ENCODE assay signal across 8 mouse cellular contexts in genomic region chr4:88033216-88033653, GRCm38 (mm10). TPM values are rescaled to one million over a fixed set of nuclear protein-coding genes. Genes with fewer than 3 reads are reported as not detected.
A peak's percentile ranks its signal among the peaks of the same experiment; 100 is the strongest.
DNase-seq lines count a peak whose midpoint lies in the region; ATAC-seq and TF ChIP-seq lines count a peak whose summit lies in the region.

Gene Mllt3 (minus strand): TSS chr4:88033364.

- ATAC-seq in forebrain, embryonic 12.5 days (ENCODE audit: low FRiP score): peak; percentile 92
- ATAC-seq in liver, postnatal 0 days: peak; percentile 97
- peak; percentile 91 for ATAC-seq in neural tube, embryonic 14.5 days (ENCODE audit: low read depth)

- peak within 1 kb of the TSS; percentile 78 for H3K4me2 ChIP-seq in forebrain, embryonic 12.5 days
- peak within 1 kb of the TSS; percentile 100 for H3K4me2 ChIP-seq in liver, postnatal 0 days (ENCODE audit: low read depth, low read length)
- H3K4me2 ChIP-seq in neural tube, embryonic 14.5 days (ENCODE audit: low read depth, low read length): peak within 1 kb of the TSS; percentile 57

- peak; percentile 94 for DNase-seq in c-Kit-positive CD71-positive TER-119-positive erythroid progenitor cells, embryonic 14.5 days (ENCODE audit: low spot score)
- DNase-seq in heart, postnatal 10 days: peak; percentile 97
- DNase-seq in large intestine, adult 2 months (ENCODE audit: low read depth, low spot score): peak; percentile 80
- DNase-seq in liver, postnatal 0 days: peak; percentile 96
- DNase-seq in testis, postnatal 10 days (ENCODE audit: low spot score): peak; percentile 97

- H3K36me3 ChIP-seq in E14TG2a.4 (ENCODE audit: insufficient read depth, low read length): no peaks in the 10 kb centered on the region
- peaks cover 6% of the 10 kb centered on the region; the same call in 1 of the 2 replicates for H3K36me3 ChIP-seq in forebrain, embryonic 12.5 days (replicated peaks)
- H3K36me3 ChIP-seq in liver, postnatal 0 days (replicated peaks; ENCODE audit: insufficient read depth, low read length): no peaks in the 10 kb centered on the region
- no peaks in the 10 kb centered on the region for H3K36me3 ChIP-seq in neural tube, embryonic 14.5 days (ENCODE audit: control insufficient read depth, insufficient read depth, low read length)

- peak within 1 kb of the TSS; percentile 84 for H3K4me3 ChIP-seq in E14TG2a.4 (replicated peaks; ENCODE audit: low read length)
- peak within 1 kb of the TSS; percentile 90 for H3K4me3 ChIP-seq in forebrain, embryonic 12.5 days (replicated peaks)
- peak within 1 kb of the TSS; percentile 86 for H3K4me3 ChIP-seq in liver, postnatal 0 days (ENCODE audit: low read depth, low read length)
- H3K4me3 ChIP-seq in neural tube, embryonic 14.5 days (ENCODE audit: low read depth, low read length): peak within 1 kb of the TSS; percentile 80

- no peak for TF ChIP-seq EP300 in liver, postnatal 0 days (IDR thresholded peaks at IDR 0.05; ENCODE audit: low read depth)

- H3K27me3 ChIP-seq in E14TG2a.4 (ENCODE audit: insufficient read depth, low read length): peaks cover 50% of the 10 kb centered on the region
- peaks cover 10% of the 10 kb centered on the region for H3K27me3 ChIP-seq in forebrain, embryonic 12.5 days
- H3K27me3 ChIP-seq in liver, postnatal 0 days (ENCODE audit: insufficient read depth, low read length): peaks cover 6% of the 10 kb centered on the region; the same call in 1 of the 2 replicates
- no peaks in the 10 kb centered on the region for H3K27me3 ChIP-seq in neural tube, embryonic 14.5 days (ENCODE audit: control insufficient read depth, insufficient read depth, low read length)

- H3K27ac ChIP-seq in forebrain, embryonic 12.5 days: peak within 1 kb of the TSS; percentile 99
- H3K27ac ChIP-seq in liver, postnatal 0 days (ENCODE audit: low read depth): peak within 1 kb of the TSS; percentile 55
- H3K27ac ChIP-seq in neural tube, embryonic 14.5 days (ENCODE audit: low read depth, low read length): peak within 1 kb of the TSS; percentile 97

- no peak for TF ChIP-seq CTCF in E14TG2a.4 (conservative IDR thresholded peaks at IDR 0.05; ENCODE audit: low read length)
- 0 out of 2 replicates have a peak, but pooled peaks have one; percentile 4 for TF ChIP-seq CTCF in liver, postnatal 0 days (IDR thresholded peaks at IDR 0.05; ENCODE audit: low read depth)

- H3K9me3 ChIP-seq in E14TG2a.4 (ENCODE audit: low read length): no peaks in the 10 kb centered on the region
- no peaks in the 10 kb centered on the region for H3K9me3 ChIP-seq in forebrain, embryonic 12.5 days
- no peaks in the 10 kb centered on the region for H3K9me3 ChIP-seq in liver, postnatal 0 days (ENCODE audit: low read length)
- H3K9me3 ChIP-seq in neural tube, embryonic 14.5 days (ENCODE audit: control insufficient read depth, low read length): no peaks in the 10 kb centered on the region

- H3K4me1 ChIP-seq in E14TG2a.4 (replicated peaks; ENCODE audit: low read depth, low read length): peaks cover 19% of the 10 kb centered on the region
- peaks cover 26% of the 10 kb centered on the region for H3K4me1 ChIP-seq in forebrain, embryonic 12.5 days
- peaks cover 17% of the 10 kb centered on the region for H3K4me1 ChIP-seq in liver, postnatal 0 days (ENCODE audit: insufficient read depth)
- peaks cover 19% of the 10 kb centered on the region for H3K4me1 ChIP-seq in neural tube, embryonic 14.5 days (ENCODE audit: control insufficient read depth, insufficient read depth, low read length)

- peak within 1 kb of the TSS; percentile 96 for H3K9ac ChIP-seq in forebrain, embryonic 12.5 days
- H3K9ac ChIP-seq in liver, postnatal 0 days (replicated peaks): peak within 1 kb of the TSS; percentile 65
- peak within 1 kb of the TSS; percentile 85 for H3K9ac ChIP-seq in neural tube, embryonic 14.5 days (replicated peaks; ENCODE audit: low read depth, low read length)

- intact Hi-C loops in heart, postnatal 10 days (cut with DNase I): no loop called here

- under 1% methylated on average over 36 of the region's 37 CpGs for WGBS in forebrain, embryonic 12.5 days
- WGBS in large intestine, adult 2 months: under 1% methylated on average over 37 of the region's 37 CpGs
- WGBS in liver, postnatal 0 days (ENCODE audit: insufficient replicate concordance): under 1% methylated on average over 34 of the region's 37 CpGs
- under 1% methylated on average over 36 of the region's 37 CpGs for WGBS in neural tube, embryonic 14.5 days

RNA-seq across cellular contexts. Expression of gene Mllt3, which starts in this region (rescaled TPM):
- 81.7 and 82.1 TPM in 2 replicates for polyA plus RNA-seq in forebrain, embryonic 12.5 days (2016; fragmentation: Nextera tagmentation; extraction: Ambion mirVana)
- total RNA-seq in heart, postnatal 10 days (2021): 10 to 100 TPM; 10.7 to 12.3 TPM
- 6.1 and 6.9 TPM in 2 replicates for polyA plus RNA-seq in large intestine, adult 2 months (2012; rRNA removed)
- polyA plus RNA-seq in liver, postnatal 0 days (2015; fragmentation: Nextera tagmentation; extraction: Ambion mirVana): 28.5 and 34.8 TPM in 2 replicates
- polyA plus RNA-seq in neural tube, embryonic 14.5 days (2014; fragmentation: Nextera tagmentation; extraction: Ambion mirVana): 70.6 and 79.4 TPM in 2 replicates

Comparison
In these comparisons a context has a peak if more than half of its experiments do, and no peak if none do; other contexts are left out.
1. Peak in every context shown above with its lines: DNase-seq, ATAC-seq, H3K4me3 ChIP-seq and H3K27ac ChIP-seq.